In genomic region chr5:140197705-140198104, GRCm38 (mm10) we compare ENCODE assay signal across 9 mouse cellular contexts.
DNase-seq lines count a peak whose midpoint lies in the region; ATAC-seq and TF ChIP-seq lines count a peak whose summit lies in the region.
"Had no signal": no experiment of that assay in that cellular context is flagged by ENCODE, and none has a peak within 500 bp of the region (broad histone marks: within the 10 kb centered on the region; RNA-seq: fewer than 3 reads in every experiment).

No protein-coding gene starts in this region.

- no peak for ATAC-seq in hindbrain, embryonic 13.5 days (ENCODE audit: low FRiP score)

- H3K27ac ChIP-seq in hindbrain, embryonic 10.5 days: 0 out of 2 replicates have a peak overlapping the region, but pooled peaks have one; percentile 5
- no peak overlapping the region for H3K27ac ChIP-seq in hindbrain, embryonic 13.5 days
- peak overlapping the region; percentile 68 for H3K27ac ChIP-seq in thymus, adult 2 months (ENCODE audit: control insufficient read depth, insufficient read depth, low read length)
- H3K27ac ChIP-seq: neural tube, embryonic 12.5 days had no signal

- intact Hi-C loops in left cerebral cortex, postnatal 4 days (cut with DNase I): no loop called here

- 0 out of 2 replicates have a peak, but pooled peaks have one; percentile 24 for TF ChIP-seq POLR2A in thymus, adult 2 months (IDR thresholded peaks at IDR 0.05; ENCODE audit: control insufficient read depth, extremely low read depth, insufficient read depth, low read length, poor library complexity)

- H3K4me3 ChIP-seq in hindbrain, embryonic 10.5 days: no peak overlapping the region
- H3K4me3 ChIP-seq in hindbrain, embryonic 13.5 days: no peak overlapping the region
- H3K4me3 ChIP-seq in thymus, adult 2 months (ENCODE audit: control insufficient read depth, insufficient read depth, low read length): no peak overlapping the region
- H3K4me3 ChIP-seq: neural tube, embryonic 12.5 days had no signal

- no peaks in the 10 kb centered on the region for H3K27me3 ChIP-seq in hindbrain, embryonic 10.5 days (ENCODE audit: insufficient read depth, poor library complexity, severe bottlenecking)
- no peaks in the 10 kb centered on the region for H3K27me3 ChIP-seq in hindbrain, embryonic 13.5 days
- H3K27me3 ChIP-seq in thymus, adult 2 months (ENCODE audit: control insufficient read depth, insufficient read depth, low read length): no peaks in the 10 kb centered on the region
- H3K27me3 ChIP-seq: neural tube, embryonic 12.5 days had no signal

- peak; percentile 77 for DNase-seq in hindbrain, embryonic 10.5 days (ENCODE audit: low spot score)
- DNase-seq in c-Kit-positive CD71-negative TER-119-negative erythroid progenitor cells, embryonic 14.5 days (ENCODE audit: low read depth): peak; percentile 57
- DNase-seq in frontal cortex, postnatal 14 days (ENCODE audit: low spot score in 2 of 2): peak; percentile 43 to 77
- peak; percentile 84 for DNase-seq in kidney, adult 18-20 months
- DNase-seq in left cerebral cortex, postnatal 4 days: peak; percentile 82
- DNase-seq in ovary, adult 18-20 months (ENCODE audit: low spot score): peak; percentile 55
- DNase-seq in thymus, adult 2 months: peak; percentile 89

- H3K36me3 ChIP-seq in hindbrain, embryonic 10.5 days: peaks cover 10% of the 10 kb centered on the region
- no peaks in the 10 kb centered on the region for H3K36me3 ChIP-seq in hindbrain, embryonic 13.5 days
- H3K36me3 ChIP-seq in thymus, adult 2 months (ENCODE audit: control insufficient read depth, insufficient read depth, low read length): peaks cover 11% of the 10 kb centered on the region

- H3K4me2 ChIP-seq in hindbrain, embryonic 13.5 days: no peak overlapping the region
- H3K4me2 ChIP-seq: neural tube, embryonic 12.5 days had no signal

- TF ChIP-seq CTCF in thymus, adult 2 months (IDR thresholded peaks at IDR 0.05; ENCODE audit: borderline replicate concordance, control insufficient read depth, extremely low read depth, insufficient read depth, low read length, poor library complexity): no peak

- H3K9ac ChIP-seq in hindbrain, embryonic 13.5 days: no peak overlapping the region
- H3K9ac ChIP-seq: neural tube, embryonic 12.5 days had no signal

- H3K4me1 ChIP-seq in hindbrain, embryonic 10.5 days (replicated peaks): peaks cover 27% of the 10 kb centered on the region
- H3K4me1 ChIP-seq in hindbrain, embryonic 13.5 days (replicated peaks): peaks cover 24% of the 10 kb centered on the region
- H3K4me1 ChIP-seq in thymus, adult 2 months (replicated peaks; ENCODE audit: control insufficient read depth, insufficient read depth, low read length): peaks cover 67% of the 10 kb centered on the region

- no peaks in the 10 kb centered on the region for H3K9me3 ChIP-seq in hindbrain, embryonic 10.5 days
- H3K9me3 ChIP-seq in hindbrain, embryonic 13.5 days: no peaks in the 10 kb centered on the region
- H3K9me3 ChIP-seq: neural tube, embryonic 12.5 days had no signal

- WGBS in hindbrain, embryonic 10.5 days: 33% methylated on average over 4 of the region's 4 CpGs
- WGBS in hindbrain, embryonic 13.5 days: 29% methylated on average over 4 of the region's 4 CpGs
- WGBS in thymus, adult 2 months: 22% methylated on average over 4 of the region's 4 CpGs
